Mouse (Mus musculus) forebrain, embryonic 11.5 days (tissue): Measurements from ENCODE around the gene Rae1. TPM values are rescaled to one million over a fixed set of nuclear protein-coding genes. Genes with fewer than 3 reads are reported as not detected.

Experiments
- ATAC-seq: fragments of 200-750 bp; cut with Nextera tagmentation; replicated peaks from 2 replicates; pipeline ENCODE4 v1.8.0; 2017; ENCODE audit warnings: moderate TSS enrichment; ENCODE audit not compliant: low FRiP score
- DNase-seq: peaks from one replicate; pipeline ENCODE4 v3.0.0-alpha.2; 2017; ENCODE audit warnings: low spot score
- H3K27ac ChIP-seq: fragments of 300-500 bp; sonication (generic); 2 replicates; pipeline ENCODE4 v1.5.1; 2014; ENCODE audit warnings: low read depth, low read length
- H3K27me3 ChIP-seq: fragments of 300-500 bp; sonication (generic); 2 replicates; pipeline ENCODE4 v1.6.1; 2014; ENCODE audit warnings: mild to moderate bottlenecking, low read length, mixed read lengths; ENCODE audit not compliant: control insufficient read depth, insufficient read depth
- H3K36me3 ChIP-seq: fragments of 300-500 bp; sonication (generic); 2 replicates; pipeline ENCODE4 v1.6.1; 2014; ENCODE audit warnings: mild to moderate bottlenecking, low read length, moderate library complexity, mixed read lengths; ENCODE audit not compliant: control insufficient read depth, insufficient read depth
- H3K4me1 ChIP-seq: fragments of 300-500 bp; sonication (generic); replicated peaks from 2 replicates; pipeline ENCODE4 v1.6.1; 2014; ENCODE audit warnings: low read length, mixed read lengths; ENCODE audit not compliant: control insufficient read depth, insufficient read depth
- H3K4me2 ChIP-seq: fragments of 300-500 bp; sonication (generic); 2 replicates; pipeline ENCODE4 v1.6.1; 2014; ENCODE audit warnings: low read depth, mild to moderate bottlenecking, low read length, moderate library complexity, mixed read lengths; ENCODE audit not compliant: severe bottlenecking
- H3K4me3 ChIP-seq: fragments of 300-500 bp; sonication (generic); 2 replicates; pipeline ENCODE4 v1.5.1; 2014; ENCODE audit warnings: low read depth, low read length
- H3K9ac ChIP-seq: fragments of 300-500 bp; sonication (generic); 2 replicates; pipeline ENCODE4 v1.6.1; 2014; ENCODE audit warnings: low read length
- H3K9me3 ChIP-seq: fragments of 300-500 bp; sonication (generic); 2 replicates; pipeline ENCODE4 v1.6.1; 2016; ENCODE audit warnings: low read length, mixed read lengths; ENCODE audit not compliant: control insufficient read depth
- WGBS: fragments of 180-500 bp; shearing (Covaris S2); extraction: QIAGEN DNeasy Blood & Tissue Kit; methylation state at CpG from one replicate; pipeline ENCODE4 v1.1.7; 2014; 5-methylcytosine and 5-hydroxymethylcytosine counted together
- polyA plus RNA-seq: library from polyadenylated mRNA; unstranded; fragments of >200 nt; fragmentation: Nextera tagmentation; extraction: Ambion mirVana; gene quantifications from 2 replicates; pipeline ENCODE4 v1.2.1, GENCODE M21; 2014

Gene Rae1
- polyA plus RNA-seq = 147 and 148 TPM in 2 replicates

GRCm38 (mm10) chr2:172999630-173000284 is at the start of gene Rae1:
Gene Rae1, plus strand, starts transcription at chr2:173000117.
- peak within 1 kb of the TSS; percentile 87 for H3K4me2 ChIP-seq
- H3K4me1 ChIP-seq = peaks cover 4% of the 10 kb centered on the region; the same call in 1 of the 2 replicates
- H3K27ac ChIP-seq = peak within 1 kb of the TSS; percentile 46; the same call in 1 of the 2 replicates
- H3K27me3 ChIP-seq = no peaks in the 10 kb centered on the region
- peaks cover 3% of the 10 kb centered on the region; the same call in 1 of the 2 replicates for H3K36me3 ChIP-seq
- H3K9me3 ChIP-seq = no peaks in the 10 kb centered on the region
- peak within 1 kb of the TSS; percentile 95 for H3K4me3 ChIP-seq
- DNase-seq (peak; percentile 99), ATAC-seq (peak; percentile 96)
- under 1% methylated on average over 45 of the region's 45 CpGs for WGBS
- peak within 1 kb of the TSS; percentile 89 for H3K9ac ChIP-seq

DNA sequence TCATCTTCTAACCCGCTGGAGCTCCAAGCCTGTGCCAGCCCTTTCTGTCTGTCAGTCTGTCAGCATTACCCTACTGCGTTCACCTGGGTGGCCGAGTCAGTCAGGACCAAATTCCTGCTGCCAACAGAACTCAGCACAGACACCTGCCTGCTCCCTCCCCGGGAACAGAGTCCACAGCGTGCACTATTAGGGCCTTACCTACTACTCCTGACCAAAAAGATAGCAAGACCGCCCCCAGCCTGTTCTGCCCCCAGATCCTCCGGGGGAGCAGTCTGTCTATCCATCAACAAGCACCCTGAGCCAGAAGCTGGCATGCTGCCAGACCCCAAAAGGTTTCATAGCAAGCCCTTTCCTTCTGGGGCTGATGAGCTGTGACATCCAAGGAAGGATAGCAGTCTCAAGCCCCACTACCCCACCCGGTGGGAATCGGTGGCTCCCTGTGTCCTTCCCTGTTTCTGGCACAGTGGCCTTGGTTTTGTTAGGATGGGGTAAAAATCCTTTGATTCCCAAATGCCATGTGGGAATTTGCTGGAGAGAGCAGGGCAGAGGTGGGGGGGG is 49.7 kb upstream of the Rae1 start:
- Histone ChIP-seq H3K4me1 (no peaks in the 10 kb centered on the region), H3K36me3 (no peaks in the 10 kb centered on the region), H3K9me3 (no peaks in the 10 kb centered on the region), H3K4me2 (no peak overlapping the region), H3K9ac (no peak overlapping the region), H3K4me3 (no peak overlapping the region), H3K27me3 (no peaks in the 10 kb centered on the region), H3K27ac (no peak overlapping the region)
- WGBS = 69% methylated on average over 9 of the region's 9 CpGs
- DNase-seq (no peak), ATAC-seq (no peak)

- Histone ChIP-seq H3K27ac (no peak overlapping the region), H3K9me3 (no peaks in the 10 kb centered on the region), H3K4me2 (no peak overlapping the region), H3K27me3 (no peaks in the 10 kb centered on the region), H3K4me1 (no peaks in the 10 kb centered on the region), H3K4me3 (no peak overlapping the region), H3K36me3 (no peaks in the 10 kb centered on the region), H3K9ac (no peak overlapping the region)
- DNase-seq = no peak
- ATAC-seq = no peak
- WGBS = 31% methylated on average over 11 of the region's 11 CpGs
Observed at GRCm38 (mm10) chr2:172950722-172951121, 49.2 kb upstream of the Rae1 start.

DNA sequence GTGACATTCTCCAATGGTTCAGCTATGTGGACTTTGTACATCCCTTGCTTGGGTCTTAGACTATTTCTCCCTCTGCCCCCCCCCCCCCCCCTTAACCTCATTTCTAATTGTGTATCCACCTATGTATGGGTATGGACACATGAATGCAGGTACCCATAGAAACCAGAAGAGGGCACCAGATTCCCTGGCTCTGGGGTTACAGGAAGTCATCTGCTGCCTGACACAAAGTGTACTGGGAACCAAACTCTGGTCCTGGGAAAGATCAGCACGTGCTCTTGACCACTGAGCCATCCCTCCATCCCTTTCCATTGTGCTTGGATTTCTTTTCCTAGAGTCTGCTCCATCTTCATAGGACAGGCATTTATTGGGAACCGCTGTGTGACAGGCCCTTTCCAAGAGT is 47.9 kb upstream of the Rae1 start:
- Histone ChIP-seq H3K27me3 (no peaks in the 10 kb centered on the region), H3K4me1 (no peaks in the 10 kb centered on the region), H3K9ac (no peak overlapping the region), H3K36me3 (no peaks in the 10 kb centered on the region), H3K27ac (no peak overlapping the region), H3K9me3 (peaks cover 4% of the 10 kb centered on the region), H3K4me3 (no peak overlapping the region), H3K4me2 (no peak overlapping the region)
- DNase-seq = no peak
- no peak for ATAC-seq
- WGBS = 71% methylated on average over 2 of the region's 2 CpGs

- WGBS = 3% methylated on average over 5 of the region's 5 CpGs
- no peaks in the 10 kb centered on the region for H3K27me3 ChIP-seq
- H3K36me3 ChIP-seq = no peaks in the 10 kb centered on the region
- H3K9ac ChIP-seq = peak overlapping the region; percentile 12; the same call in 1 of the 2 replicates
- no peak overlapping the region for H3K27ac ChIP-seq
- H3K4me1 ChIP-seq = peaks cover 7% of the 10 kb centered on the region
- ATAC-seq (peak; percentile 79), DNase-seq (no peak)
- H3K9me3 ChIP-seq = peaks cover 6% of the 10 kb centered on the region
- no peak overlapping the region for H3K4me3 ChIP-seq
- no peak overlapping the region for H3K4me2 ChIP-seq
Observed at GRCm38 (mm10) chr2:172958579-172958978, 41.3 kb upstream of the Rae1 start.

DNA sequence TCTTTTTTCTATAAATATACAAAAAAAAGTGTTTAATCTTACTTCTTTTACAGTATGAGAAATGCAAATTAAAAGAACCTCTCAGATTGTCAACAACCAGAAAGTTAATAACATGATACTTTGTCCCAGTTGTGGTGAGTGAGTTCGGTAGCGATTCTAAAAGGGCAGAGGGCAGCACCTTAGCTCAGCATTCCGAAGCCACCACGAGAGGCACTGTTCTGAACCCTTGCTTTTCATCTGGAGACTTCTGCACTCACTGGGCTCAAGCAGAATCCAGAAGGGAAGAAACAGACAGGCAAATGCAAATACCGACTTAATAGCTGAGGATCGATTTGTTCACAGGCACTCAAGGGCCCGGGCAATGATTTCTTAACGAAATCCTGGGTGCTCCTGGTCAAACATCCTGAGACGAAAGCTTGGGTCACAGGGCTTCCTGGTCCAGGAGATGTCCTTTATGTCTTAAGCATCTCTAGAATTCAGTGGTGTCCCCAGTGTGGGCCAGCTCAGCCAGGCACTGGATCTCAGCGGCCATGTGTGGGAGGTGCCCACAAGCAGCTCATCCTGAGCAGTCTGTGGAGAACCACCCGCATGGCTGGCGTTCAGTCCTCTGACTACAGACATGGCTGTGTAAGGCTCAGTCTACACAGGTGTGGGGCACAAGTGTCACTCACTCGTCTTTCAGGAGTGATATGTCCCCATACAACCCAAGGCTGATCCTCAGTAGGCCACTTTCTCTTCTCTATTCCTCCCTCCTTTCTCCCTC is 40.7 kb upstream of the Rae1 start:
- Histone ChIP-seq H3K36me3 (no peaks in the 10 kb centered on the region), H3K4me1 (peaks cover 7% of the 10 kb centered on the region), H3K4me2 (no peak overlapping the region), H3K9me3 (peaks cover 6% of the 10 kb centered on the region), H3K4me3 (no peak overlapping the region), H3K27me3 (no peaks in the 10 kb centered on the region), H3K27ac (no peak overlapping the region), H3K9ac (no peak overlapping the region)
- 47% methylated on average over 13 of the region's 13 CpGs for WGBS
- ATAC-seq (no peak; the same call in 1 of the 2 replicates), DNase-seq (no peak)

DNA sequence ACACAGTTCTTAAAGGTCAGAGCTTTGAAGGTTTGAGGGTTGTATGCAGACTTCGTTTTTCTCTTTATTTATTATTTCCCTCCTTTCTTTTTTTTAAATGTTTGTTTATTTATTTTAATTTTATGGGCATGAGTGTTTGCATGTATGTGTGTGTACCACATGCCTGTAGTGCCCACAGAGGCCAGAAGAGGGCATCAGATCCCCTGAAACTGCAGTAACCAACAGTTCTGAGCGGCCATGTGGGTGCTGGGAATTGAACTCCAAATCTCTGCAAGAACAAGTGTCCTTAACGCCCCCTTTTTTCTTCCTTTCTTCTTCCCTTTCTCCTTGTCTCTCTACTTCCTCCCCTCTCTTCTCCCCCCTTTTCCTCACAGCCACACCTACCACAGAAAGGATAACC is 39.6 kb upstream of the Rae1 start:
- no peak for ATAC-seq
- WGBS = 83% methylated on average over 3 of the region's 3 CpGs

GRCm38 (mm10) chr2:172961211-172961610 is 38.7 kb upstream of the Rae1 start:
- peaks cover 9% of the 10 kb centered on the region for H3K4me1 ChIP-seq

More for the DNA sequence above, 39.6 kb upstream of the Rae1 start:
- Histone ChIP-seq H3K27me3 (no peaks in the 10 kb centered on the region), H3K4me3 (no peak overlapping the region), H3K4me1 (peaks cover 8% of the 10 kb centered on the region), H3K9ac (no peak overlapping the region), H3K9me3 (peaks cover 6% of the 10 kb centered on the region), H3K27ac (no peak overlapping the region), H3K36me3 (no peaks in the 10 kb centered on the region), H3K4me2 (no peak overlapping the region)
- DNase-seq = no peak

More at GRCm38 (mm10) chr2:172961211-172961610, 38.7 kb upstream of the Rae1 start:
- H3K9me3 ChIP-seq = peaks cover 6% of the 10 kb centered on the region
- H3K27ac ChIP-seq = no peak overlapping the region
- no peaks in the 10 kb centered on the region for H3K27me3 ChIP-seq
- 62% methylated on average over 6 of the region's 6 CpGs for WGBS
- no peaks in the 10 kb centered on the region for H3K36me3 ChIP-seq
- ATAC-seq (no peak), DNase-seq (no peak)
- no peak overlapping the region for H3K9ac ChIP-seq
- no peak overlapping the region for H3K4me2 ChIP-seq
- no peak overlapping the region for H3K4me3 ChIP-seq
